Mouse (Mus musculus): ENCODE measurements around the gene Ceacam12. TPM values are rescaled to one million over a fixed set of nuclear protein-coding genes. Genes with fewer than 3 reads are reported as not detected.

Ceacam12 gene
- not detected in 2 replicates for polyA plus RNA-seq (2021; fragmentation: Nextera tagmentation)
- long read RNA-seq, experiment 1: 0 reads
- long read RNA-seq, experiment 2: 0 reads

GRCm38 (mm10) chr7:18065629-18066028 lies at the start of gene Ceacam12:
Ceacam12 (plus strand) TSS chr7:18065929.

Small RNAs within 50 kb of the gene (microRNA-seq; reads per million reads assigned to microRNA genes)
- not detected for gene Gm22414

Other genes with a start within 250 kb of the Ceacam12 start
- gene Gm5155, start 194.2 kb upstream of the Ceacam12 start, polyA plus RNA-seq (2021; fragmentation: Nextera tagmentation): not detected in 2 replicates
- not detected in 2 replicates for gene Ceacam11, start 93.8 kb upstream of the Ceacam12 start, polyA plus RNA-seq (2021; fragmentation: Nextera tagmentation)
- gene Ceacam13, start 56.0 kb upstream of the Ceacam12 start, polyA plus RNA-seq (2021; fragmentation: Nextera tagmentation): not detected in 2 replicates
- not detected in 2 replicates for gene Igfl3, start 110.6 kb downstream of the Ceacam12 start, polyA plus RNA-seq (2021; fragmentation: Nextera tagmentation)
- gene Mill1, start 179.4 kb downstream of the Ceacam12 start, polyA plus RNA-seq (2021; fragmentation: Nextera tagmentation): not detected in 2 replicates

All from layer of hippocampus, adult 6 months (tissue).